Mouse (Mus musculus) cerebellum, adult 2 months (tissue): ENCODE data around the gene Mark2.

Experiments
- CTCF ChIP-seq: fragments of 200-500 bp; IDR thresholded peaks from 2 replicates; pipeline ENCODE4 v1.5.1; 2011; ENCODE audit warnings: low read depth, mild to moderate bottlenecking, control low read depth, low read length, moderate library complexity, borderline replicate concordance; ENCODE audit not compliant: insufficient read depth
- POLR2A ChIP-seq: fragments of 200-500 bp; IDR thresholded peaks from 2 replicates; pipeline ENCODE4 v1.6.1; 2011; ENCODE audit warnings: low read length, control low read depth, borderline replicate concordance; ENCODE audit not compliant: insufficient read depth

GRCm38 (mm10) chr19:7273486-7273885 lies 68.2 kb downstream of the Mark2 start:
- TF ChIP-seq CTCF: no peak; the same call in 1 of the 2 replicates
- TF ChIP-seq POLR2A: no peak
